Mouse (Mus musculus): ENCODE measurements around the gene Trhr2.
"Not testable (repeated sequence)": the region's sequence is repeated elsewhere in the genome, so short reads cannot be mapped to it uniquely, and the experiment has no call there.

The Trhr2 gene

DNA sequence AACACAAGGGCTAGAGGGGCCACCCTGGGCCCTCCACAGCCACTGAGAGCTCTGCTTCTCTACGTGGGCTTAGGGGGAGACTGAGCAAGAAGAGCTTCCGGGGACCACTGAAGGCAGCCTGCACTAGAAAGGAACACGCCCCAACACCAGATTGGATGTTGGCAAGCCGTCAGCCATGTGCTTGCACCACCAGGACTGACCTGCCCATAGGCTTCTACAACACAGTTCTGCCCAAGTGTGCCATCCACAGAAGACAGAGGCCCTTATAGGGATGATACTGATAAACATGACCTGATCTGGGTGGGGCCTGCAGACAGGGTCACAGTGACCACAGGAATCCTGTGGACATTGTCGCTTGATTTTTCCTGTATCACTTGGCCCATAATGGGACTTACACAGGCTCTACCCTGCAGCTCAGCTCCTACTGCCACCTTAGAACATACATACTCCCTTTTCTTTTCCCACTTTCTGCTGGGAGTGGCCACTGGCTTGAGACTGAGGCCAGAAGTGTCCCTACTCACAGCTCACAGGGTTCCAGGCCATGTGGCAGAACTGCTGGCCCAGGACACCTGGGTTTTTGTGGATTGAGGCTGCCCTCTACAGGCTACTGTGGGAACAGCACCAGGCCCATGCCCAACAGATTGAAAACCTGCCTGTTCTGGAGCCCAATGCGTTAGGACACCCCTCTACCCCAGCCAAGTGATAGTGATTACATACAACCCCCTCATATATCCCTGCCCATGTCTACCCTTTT lies 27.6 kb downstream of the Trhr2 start:
- peak; percentile 56 for DNase-seq (ENCODE audit: low read depth, low spot score)

DNA sequence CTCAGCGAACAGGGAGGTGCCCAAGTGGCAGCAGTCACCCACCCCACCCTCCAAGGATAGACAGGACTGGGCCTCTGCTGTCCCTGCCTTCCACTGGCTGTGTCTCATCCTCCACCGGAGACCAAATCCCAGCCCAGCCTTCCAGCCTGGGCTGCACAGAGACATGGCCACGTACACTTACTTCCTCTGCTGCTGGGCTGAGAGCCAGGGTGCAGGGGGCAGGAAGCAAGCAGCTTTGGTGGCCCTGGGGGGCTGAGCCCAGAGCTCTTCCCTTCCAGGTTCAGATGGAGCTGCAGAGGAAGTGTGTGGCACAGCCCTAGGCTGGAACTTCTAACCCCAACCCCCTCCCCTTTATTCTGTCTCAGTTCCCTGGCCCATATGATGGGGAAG lies 29.4 kb downstream of the Trhr2 start:
- no peak for DNase-seq (ENCODE audit: low read depth, low spot score)

DNA sequence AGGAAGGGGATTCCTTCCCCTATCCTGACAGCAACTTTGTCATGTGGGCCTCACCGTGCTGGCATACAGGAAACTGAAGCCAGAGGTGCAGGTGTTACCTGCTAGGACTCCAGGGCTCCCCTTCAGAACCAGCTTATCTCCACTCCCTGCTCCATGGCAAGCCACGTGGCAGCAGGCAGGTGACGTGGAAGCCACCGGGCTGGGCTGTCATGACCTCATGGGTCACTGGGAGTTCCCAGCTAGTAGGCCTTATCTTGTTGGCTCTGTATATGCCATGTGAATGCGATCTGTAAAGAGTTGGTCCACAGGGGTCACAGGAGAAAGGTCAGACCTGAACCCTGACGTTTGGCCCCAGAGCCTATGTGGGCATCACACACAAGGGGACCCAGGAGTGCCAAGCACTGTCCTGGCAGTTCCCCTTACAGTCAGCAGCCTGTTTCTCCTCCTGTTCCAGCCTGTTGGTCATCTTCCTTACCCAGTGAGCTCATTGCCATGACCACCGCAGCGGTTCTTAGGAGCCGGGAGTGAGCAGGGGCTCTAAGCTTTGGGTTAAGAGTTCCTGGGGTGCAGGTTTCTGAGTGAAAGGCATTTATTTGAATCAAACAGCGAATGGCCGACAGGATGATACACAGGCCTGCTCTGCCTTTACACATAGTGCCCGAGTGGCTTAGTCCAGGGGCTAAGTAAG lies 30.0 kb downstream of the Trhr2 start:
- no peak for DNase-seq (ENCODE audit: low read depth, low spot score)

DNA sequence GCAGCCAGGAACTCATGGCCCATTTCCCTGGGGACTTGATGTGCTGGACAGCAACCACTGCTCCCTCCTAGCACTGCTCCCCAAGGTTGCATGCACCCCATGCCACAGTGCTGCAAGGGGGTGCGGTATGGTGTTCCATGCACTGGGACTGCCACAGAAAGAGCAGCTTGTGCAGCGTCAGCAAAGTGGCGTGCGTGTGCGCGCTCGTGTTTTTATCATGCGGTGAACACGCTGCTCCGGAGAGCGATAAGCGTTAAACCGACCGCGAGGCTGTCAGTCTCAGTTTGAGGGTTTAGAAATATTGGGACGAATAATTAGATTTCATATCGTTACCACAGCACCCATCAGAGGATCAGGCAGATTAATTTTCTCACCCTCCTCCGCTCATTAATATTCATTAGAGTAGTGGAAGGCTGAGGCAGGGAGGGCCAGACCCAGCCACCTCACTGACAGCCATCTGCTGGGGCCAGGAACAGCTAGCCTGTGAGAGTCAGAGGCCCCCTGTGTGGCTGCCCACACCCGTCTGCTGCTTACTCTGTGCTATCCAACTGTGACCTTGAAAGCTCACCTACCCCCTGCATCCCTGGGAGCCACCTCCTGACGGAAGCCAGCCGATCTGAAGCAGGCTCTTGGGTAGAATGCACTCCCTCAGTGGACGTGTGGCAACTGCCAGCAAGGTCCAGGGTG lies 30.9 kb downstream of the Trhr2 start:
- no peak for DNase-seq (ENCODE audit: low read depth, low spot score)

DNA sequence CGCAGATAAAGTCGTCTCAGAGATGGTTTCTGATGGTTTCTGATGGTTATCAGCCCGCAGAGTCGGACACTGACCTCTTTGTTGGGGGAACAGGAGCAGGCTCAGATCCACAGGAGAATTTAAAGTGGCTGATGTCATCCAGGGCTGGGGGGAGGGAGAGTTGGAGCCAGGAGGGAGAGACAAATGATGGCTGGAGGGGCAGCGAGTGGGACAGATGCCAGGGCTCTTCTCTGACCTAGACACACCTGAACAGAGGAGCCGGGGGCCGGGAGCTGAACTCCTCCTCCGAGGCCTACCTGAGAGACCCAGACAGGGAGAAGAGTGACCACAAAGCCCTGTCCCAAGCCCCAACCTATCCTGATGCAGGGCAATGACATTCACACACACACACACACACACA lies 31.5 kb downstream of the Trhr2 start:
- no peak for DNase-seq (ENCODE audit: low read depth, low spot score)

DNA sequence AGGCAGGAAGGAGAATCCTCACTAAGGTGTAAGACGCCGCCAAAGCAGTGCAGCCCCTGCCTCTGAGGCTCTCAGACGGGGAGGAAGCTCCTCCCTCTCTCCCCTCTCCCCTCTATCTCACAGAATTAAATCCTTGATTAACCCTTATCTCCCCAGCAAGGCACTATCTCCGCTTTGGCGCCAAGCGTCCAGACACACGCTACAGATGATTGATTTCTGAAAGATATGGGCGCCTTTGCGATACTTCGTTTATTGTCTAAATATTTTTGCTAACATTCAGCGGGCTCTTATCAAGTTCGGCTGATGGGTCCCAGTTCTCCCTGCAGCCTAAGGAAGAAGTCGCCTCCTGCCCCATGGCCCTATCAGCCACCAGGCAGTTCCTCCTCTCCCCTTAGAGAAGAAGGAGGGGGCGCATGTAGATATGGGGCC lies 34.4 kb downstream of the Trhr2 start:
- DNase-seq (ENCODE audit: low read depth, low spot score): no peak

DNA sequence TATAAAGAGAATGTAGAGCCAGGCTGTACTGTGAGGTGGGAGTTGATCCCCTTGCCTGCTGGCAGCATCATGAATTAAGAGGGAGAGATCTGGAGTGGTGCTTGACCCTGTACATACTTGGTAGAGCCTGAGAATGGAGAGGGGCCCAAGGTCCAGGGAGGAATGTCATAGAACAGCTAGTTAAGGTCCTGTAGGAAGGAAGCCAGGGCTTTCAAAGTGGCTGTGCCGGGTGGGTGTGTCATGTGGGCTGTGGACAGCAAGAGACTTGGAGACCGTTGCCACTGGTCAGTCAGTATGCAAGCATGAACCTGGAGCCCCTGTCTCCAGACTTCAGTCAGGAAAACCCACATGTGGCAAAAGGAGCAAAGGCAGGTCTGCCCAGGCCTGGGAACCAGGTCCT lies 35.4 kb downstream of the Trhr2 start:
- DNase-seq (ENCODE audit: low read depth, low spot score): no peak

DNA sequence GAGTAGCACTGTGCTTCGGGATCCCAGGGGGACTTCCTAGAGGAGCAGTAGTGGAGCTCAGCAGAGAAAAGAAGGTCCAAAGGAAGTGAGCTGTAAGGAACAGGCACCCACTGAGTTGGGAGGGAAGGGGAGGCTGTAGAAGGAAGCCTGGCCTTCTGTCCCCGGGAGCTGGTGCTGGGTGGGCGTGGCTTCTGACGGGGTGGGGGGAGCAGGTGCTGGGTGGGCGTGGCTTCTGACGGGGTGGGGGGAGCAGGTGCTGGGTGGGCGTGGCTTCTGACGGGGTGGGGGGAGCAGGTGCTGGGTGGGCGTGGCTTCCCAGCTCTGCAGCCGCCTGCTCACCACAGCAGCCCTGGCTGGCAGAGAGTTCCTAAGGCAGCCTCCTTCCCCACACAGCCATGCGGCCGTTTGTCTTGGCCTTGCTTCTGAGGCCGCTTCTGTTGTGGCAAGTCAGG lies 36.6 kb downstream of the Trhr2 start:
- DNase-seq (ENCODE audit: low read depth, low spot score): not testable (repeated sequence)

DNA sequence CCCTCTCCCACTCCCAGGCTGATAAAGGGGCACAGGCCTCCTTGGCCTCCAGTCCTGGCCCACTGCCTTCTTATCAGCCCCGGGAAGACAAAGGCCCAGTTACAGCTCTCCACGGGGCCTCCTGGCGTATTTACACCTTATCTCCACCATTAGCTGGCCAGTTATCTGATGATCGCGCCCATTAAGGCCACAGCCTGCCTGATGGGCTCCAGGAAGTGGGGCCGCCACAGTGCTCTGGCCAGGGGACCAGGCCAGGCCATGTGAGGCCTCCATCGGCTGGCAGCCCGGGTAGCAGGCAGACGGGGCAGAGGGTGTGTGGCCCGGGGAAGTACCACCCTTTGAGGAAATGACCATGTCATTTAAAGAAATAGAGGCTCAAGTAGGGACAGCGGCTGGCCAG lies 37.8 kb downstream of the Trhr2 start:
- DNase-seq (ENCODE audit: low read depth, low spot score): no peak

DNA sequence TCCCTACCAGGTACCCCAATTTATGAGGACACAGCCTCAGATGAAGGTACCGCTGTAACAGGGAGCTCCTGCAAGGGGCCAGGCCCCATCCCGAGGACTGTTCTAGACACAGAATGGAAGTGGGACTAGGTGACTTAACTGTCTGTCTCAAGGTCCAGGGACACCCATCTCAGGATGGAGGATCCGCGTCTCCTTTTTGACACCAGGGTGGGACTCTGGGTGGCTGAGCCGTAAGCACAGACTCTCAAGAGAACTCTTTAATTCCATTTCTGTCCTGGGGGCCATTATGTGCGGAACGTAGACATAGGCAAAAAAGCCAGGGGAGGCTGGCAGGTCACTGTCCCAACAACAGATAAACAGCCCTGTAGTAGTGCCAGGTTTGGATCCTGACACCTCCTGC lies 38.4 kb downstream of the Trhr2 start:
- no peak for DNase-seq (ENCODE audit: low read depth, low spot score)

DNA sequence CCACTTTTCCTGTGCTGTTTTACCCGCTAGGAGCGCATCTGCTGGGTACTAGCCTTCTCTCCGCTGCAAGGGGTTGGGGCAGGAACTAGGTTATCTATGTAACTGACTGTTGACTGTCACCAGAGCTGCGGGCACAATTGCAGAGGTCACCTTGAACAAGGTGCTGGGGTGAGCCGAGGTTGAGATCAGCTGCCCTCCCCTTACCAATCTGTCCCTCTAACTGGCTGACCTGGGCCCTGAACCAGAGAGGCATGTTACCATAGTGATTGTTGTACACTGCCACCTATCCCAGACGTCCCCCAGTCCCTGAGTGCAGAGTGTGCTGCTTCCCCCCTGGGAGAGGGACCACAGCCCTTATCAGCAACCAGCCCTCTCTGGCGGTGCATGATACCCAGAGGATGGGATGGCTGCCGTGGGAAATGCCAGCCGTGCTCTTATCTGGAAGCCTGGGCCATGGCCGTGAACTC lies 39.1 kb downstream of the Trhr2 start:
- DNase-seq (ENCODE audit: low read depth, low spot score): no peak

DNA sequence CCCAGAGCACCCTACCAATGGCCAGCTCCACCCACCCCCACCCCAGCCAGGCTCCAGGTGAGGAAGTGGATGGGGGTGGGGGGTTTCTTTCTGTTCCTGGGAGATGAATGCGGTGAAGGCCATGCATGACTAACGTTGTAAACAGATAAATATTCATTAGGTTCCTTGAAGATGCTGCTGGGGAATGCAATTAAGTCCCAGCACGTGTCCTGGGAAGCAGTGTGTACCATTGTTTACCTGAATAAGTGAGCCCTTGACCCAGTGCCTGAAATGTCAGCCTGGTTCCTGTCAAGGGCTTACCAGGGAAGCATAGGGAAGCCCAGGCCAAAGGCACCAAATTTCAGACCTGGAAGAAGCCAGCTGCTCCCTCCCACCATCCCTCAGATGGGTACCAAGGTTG lies 40.0 kb downstream of the Trhr2 start:
- no peak for DNase-seq (ENCODE audit: low read depth, low spot score)

DNA sequence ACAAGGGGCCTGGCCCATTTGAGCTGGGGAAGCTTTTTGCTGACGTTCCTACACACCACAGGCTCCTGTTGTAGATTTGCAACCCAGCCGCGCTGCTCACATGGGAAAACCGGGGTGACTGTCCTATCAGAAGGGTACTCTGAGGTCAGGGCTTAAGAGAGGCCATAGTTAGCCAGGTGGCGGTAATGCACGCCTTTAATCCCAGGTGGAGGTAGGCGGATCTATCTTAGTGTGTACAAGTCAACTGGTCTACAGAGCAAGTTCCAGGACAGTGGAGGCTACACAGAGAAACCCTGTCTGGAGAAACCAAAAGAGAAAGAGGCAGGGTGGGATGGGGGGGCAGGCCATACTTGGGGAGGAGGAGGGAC lies 40.9 kb downstream of the Trhr2 start:
- no peak for DNase-seq (ENCODE audit: low read depth, low spot score)

DNA sequence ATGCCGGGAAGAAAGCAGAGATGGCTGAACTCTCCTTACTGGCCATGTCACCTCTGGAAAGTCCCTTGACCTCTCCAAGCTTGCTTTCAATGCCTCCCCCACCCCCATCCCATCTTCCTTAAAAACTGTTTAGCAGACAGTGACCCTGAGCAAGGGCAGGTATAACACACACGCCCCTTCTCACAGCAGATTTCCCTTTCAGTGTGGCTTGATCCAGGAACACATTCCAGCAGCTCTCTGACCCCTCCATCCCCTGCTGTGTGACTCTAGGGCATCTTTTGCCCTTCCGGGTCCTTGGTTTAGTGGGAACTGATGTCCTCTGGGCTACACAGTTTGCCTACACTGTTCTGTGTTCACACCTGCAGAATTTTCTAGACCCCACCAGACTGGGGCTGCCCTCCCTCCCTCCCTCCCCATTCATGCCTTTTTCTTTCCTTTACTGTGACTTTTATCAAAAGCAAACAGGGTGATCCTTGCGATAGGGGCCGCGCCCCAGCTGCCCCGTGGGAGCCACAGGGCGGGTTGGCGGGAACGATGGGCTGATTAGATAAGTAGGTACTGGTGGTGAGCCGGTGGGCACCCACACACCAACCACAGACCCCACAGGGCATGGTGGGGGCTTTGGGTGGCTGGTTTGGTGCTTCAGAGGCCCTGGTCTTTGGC lies 41.4 kb downstream of the Trhr2 start:
- no peak for DNase-seq (ENCODE audit: low read depth, low spot score)

DNA sequence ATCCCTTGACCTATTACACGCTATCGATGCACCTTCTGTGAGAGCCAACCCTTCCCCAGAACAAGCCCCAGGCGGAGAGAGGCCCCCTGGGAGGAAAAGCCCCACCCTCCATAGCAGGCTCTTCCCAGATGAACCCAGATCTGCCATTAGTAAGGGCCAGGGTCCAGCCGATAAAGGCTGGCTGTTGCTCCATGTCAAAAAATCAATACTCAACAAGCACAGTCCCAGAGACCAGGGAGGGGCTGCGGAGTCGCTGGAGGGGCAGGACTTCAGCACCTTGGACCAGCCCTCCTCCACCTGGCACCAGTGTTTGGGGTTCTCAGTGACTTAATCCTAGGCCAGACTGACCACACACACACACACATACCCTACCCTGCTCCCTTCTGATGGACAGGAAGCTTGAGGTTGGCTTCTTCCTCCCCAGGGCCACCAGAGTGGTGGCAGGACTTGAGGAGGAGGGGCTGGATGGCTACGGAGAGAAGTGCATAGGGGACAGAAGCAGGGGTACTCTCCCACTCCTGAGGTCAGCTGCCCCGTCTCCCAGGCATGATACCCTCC lies 42.5 kb downstream of the Trhr2 start:
- DNase-seq (ENCODE audit: low read depth, low spot score): no peak

DNA sequence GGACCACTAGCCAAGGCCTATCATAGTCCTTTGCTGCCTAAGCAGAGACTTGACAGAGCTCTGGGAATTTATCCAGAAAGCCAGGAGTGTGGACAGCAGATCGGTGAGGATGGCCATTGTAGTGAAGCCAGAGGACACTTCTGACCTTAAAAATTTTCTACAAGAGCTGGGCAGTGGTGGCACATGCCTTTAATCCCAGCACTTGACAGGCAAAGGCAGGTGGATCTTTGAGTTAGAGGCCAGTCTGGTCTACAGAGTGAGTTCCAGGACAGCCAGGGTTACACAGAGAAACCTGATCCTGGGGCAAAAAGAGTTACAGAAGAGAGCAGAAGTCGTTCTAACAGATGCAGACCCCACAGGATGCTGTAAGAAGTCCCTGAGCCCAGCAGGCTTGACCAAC lies 44.1 kb downstream of the Trhr2 start:
- DNase-seq (ENCODE audit: low read depth, low spot score): no peak

DNA sequence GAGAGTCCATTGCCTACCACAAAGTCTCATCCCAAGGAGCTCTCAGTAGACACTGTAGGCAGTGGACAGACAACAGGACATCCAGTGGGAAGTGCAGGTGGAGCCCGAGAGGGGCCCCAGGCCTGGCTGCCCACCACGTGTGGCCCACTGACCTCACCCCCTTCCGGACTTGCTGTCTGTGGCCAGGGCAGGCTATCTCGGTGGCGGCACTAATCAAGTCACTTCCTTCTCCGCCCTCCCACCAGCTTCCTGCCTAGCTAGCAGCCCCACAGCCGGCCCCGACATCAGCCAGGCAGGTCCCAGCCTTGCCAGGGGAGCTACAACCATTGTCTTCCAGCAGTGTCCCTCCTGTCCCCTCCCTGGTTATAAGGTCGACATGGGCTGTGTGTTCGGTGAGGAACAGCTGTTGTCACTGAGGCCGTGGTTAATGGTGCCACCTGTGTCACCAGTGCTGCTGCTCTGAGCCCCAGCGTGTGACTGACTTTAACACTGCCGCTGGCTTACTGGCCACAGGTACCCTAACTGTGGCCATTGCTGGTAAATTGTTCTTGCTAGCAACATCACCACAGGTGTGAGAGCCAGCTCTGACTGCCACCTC lies 45.5 kb downstream of the Trhr2 start:
- no peak for DNase-seq (ENCODE audit: low read depth, low spot score)

DNA sequence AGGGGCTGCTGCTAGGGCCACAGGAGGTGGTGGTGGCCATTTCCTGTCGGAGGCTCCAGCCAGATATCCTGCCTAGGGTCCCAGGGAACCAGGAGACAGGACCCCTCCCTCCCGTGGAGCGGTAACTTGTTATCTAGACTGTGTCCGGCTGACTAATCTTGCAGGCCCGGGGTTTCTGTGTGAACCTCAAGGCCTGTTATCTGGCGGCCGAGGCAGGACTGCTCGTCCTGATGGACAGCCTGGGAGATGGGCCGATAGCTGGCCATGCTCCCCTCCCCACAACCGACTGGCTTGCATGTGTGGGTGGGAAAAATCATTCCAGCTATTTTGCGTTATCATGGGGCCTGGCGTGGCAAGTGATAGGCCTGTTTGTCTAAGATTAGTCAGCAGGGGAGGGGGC lies 47.2 kb downstream of the Trhr2 start:
- no peak for DNase-seq (ENCODE audit: low read depth, low spot score)

DNA sequence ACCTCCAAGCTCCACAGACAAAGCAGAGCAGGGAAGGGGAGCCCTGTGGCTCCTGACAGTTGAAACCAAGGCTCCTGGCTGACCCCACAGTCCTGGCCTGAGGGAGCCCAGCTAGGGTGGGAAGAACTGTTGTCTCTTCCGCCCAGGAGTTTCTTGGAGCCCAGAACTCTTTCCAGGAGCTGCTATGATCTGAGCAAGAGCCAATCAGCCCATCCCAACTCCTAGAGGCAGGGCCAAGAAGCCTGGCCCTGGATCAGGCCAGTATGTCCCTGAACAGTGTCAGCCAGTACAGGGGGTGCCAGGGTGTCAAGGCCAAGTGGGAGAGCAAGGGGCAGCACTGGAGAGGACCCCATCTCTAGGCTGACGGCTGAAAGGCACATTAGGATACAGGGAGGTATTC lies 48.0 kb downstream of the Trhr2 start:
- no peak for DNase-seq (ENCODE audit: low read depth, low spot score)

DNA sequence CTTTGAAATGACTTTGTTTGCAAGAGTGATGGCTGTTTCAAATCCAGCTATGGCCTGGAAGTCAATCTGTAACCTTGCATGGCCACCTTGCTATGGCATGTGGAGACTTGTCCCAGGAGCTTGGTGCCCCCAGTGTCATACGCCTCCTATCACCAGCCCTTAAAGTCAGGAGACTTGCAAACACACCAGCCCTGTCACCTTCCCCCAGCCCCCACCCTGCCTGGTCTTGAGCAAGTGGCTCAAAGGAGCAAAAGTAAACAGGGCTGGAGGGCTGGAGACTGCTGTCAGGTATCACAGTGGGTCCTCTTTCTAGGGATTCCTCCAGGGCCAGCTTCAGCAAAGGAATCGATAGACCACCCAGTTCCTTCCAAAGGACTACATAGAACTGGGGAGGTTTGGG lies 49.4 kb downstream of the Trhr2 start:
- no peak for DNase-seq (ENCODE audit: low read depth, low spot score)

DNA sequence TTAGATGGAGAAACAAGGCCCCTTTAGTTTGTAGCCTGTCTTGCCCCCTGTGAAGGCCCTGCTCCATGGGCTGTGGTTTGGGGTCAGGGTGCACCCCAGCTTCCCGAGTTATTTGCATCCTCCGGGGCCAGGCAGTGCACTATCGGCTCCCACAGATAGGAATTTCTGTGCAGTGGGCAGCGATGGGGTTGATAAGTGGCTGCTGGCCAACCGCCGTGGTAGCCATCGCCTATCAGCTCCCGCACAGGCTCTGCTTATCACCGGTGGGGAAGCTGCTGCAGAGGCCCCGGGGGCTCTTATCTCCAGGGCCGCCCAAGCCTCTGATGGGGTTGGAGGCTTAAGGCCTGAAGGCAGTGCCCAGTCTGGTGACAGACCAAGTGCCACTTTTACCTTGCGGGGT lies 51.3 kb downstream of the Trhr2 start:
- DNase-seq (ENCODE audit: low read depth, low spot score): no peak

DNA sequence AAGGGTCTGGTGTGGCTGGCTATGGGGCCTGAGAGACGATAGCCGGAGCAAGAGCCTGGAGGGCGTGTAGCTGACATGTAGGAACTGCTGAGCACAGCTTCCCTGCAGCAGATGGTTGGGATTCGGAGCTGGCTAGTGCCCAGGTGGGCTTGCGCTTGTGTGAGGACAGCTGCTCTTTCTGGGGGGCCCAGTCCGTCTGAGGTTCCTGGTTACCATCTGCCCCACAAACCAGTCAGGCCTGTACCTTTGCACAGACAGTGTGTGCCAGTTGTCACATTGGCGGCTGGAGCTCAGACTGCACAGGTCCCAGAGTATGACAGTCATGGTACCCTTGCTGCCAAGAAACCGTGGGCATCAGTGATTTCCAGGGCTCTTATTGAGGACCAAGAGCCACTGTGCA lies 52.7 kb downstream of the Trhr2 start:
- DNase-seq (ENCODE audit: low read depth, low spot score): no peak
